Mouse (Mus musculus): ENCODE results near the gene Aasdh. TPM values are rescaled to one million over a fixed set of nuclear protein-coding genes. Genes with fewer than 3 reads are reported as not detected.

Aasdh gene
- polyA plus RNA-seq, 2 experiments from 2014 or later = 9.3 to 16.3 TPM

DNA sequence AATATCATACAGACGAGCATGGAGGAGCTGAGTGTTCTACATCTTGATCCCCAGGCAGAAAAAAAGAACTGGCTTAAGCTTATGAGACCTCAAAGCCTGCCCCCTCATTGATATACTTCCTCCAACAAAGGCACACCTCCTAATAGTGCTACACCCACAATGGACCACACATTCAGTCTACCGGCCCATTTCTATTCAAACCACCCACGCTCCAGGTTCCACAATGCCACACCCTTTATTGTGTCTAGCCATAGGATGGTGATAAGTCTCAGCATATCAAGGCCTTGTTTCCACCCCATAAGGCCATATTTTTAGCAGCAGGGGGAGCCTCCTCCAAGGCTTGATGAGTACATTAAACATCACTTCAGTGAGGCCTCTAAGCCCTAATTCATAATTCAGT lies 5.5 kb upstream of the Aasdh start:
- ATAC-seq = no peak

DNA sequence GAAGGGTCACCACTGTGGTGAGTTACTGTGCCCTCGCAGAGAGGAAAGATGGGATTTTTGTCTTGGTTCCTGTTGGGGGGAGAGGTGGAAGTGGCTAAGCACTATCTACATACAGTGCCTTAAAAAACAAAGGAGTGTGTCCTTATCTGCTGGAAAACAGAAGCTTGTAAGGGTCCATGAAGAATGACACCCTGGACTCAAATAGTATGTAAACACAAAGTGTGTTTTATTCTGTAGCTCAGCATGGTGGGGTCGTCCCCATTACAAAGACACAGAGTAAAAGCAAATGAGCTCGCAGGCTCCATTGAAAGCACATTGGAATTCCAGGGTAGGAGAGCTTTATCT lies 813 bp upstream of the Aasdh start:
- ATAC-seq = no peak

GRCm38 (mm10) chr5:76904713-76905404 lies 455 bp downstream of the Aasdh start:
- peak; percentile 29 for ATAC-seq

DNA sequence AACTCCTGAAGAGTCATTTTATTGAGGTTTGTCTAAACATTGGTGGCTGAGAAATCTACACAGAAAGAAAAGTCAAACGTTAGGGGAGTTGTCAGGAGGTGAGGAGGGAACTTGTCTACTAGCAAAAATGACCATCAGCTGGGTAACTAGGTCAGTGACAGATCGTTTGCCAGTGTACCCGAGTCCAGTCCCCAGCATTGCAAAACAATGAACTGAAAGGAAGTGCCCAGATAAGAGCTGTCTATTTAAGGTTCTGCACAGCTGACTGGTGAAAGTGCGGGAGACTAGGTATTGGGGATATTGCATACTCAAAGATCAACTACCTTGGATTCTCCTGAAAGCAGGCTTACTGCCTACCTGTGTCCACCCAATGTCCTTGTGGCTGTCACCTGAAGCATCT lies 3.2 kb downstream of the Aasdh start:
- ATAC-seq = no peak

DNA sequence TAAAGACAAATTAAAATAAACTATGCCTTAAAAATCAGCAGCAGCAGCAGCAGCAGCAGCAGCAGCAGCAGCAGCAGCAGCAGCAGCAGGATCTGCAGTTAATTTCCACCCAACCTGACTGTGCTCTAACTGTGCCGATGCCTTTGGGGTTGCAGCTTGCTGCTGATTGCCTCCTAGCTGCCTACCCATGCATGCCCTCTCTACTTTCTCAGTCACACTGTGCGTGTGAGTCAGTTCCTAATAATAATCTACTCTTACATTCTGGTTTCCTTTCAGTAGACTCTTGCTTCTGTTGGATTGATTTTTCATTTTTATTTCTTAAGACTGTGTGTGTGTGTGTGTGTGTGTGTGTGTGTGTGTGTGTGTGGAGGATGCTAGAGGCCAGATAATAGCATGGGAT lies 12.2 kb downstream of the Aasdh start:
- no peak for ATAC-seq

GRCm38 (mm10) chr5:76892608-76893007 lies 12.7 kb downstream of the Aasdh start:
- no peak for ATAC-seq

- no peak for ATAC-seq
Measured at GRCm38 (mm10) chr5:76887011-76887410, 18.3 kb downstream of the Aasdh start.

DNA sequence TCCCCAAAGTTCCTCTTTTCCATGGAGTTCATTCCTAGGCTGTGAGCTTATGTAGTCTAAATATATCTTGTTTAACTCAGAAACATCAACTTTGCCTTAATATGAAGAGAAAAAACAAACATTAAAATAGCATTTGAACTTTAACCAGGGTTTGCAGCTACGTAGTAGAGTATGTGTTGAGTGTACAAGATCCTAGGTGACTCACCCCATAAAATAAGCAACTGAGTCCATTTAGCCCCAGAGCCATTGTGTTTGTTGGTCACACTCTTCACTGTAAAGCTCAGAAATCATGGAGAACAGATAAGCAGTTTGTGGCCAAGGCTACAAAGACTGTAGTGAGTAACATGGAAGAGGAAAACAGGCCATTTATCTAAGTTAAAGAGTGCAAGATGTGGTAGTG lies 21.2 kb downstream of the Aasdh start:
- no peak for ATAC-seq

DNA sequence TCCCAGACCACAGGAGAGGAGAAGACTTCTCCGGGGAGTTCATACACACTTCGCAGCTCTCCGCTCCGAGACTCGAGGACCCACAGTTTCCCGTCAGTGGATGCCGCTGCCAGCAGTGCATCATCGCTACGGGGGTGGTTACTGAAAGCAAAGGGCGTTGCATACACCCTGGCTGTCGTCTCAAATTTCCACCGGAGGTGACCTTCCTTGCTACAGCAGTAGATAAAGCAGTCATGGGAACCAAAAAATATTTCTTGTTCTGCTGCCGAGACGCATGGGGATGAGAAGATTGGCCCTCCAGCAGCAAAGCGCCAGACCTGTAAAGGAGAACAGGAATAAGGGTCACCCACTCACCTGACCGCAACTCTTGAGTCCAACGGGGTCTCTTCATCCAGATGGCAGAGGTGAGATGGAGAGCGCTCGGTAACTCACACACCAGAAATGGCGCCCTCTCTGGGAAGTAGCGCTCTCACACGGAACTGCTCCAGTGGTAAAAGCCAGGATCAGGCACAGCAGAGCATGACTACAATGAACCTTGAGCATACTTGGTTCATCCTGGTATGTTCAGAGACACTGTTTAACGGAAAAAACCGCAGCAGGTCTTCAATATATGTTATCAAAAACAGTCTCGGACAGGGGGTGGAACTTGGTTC lies 29.1 kb downstream of the Aasdh start:
- no peak for ATAC-seq

- no peak for ATAC-seq
Measured at GRCm38 (mm10) chr5:76869553-76869952, 35.8 kb downstream of the Aasdh start.

DNA sequence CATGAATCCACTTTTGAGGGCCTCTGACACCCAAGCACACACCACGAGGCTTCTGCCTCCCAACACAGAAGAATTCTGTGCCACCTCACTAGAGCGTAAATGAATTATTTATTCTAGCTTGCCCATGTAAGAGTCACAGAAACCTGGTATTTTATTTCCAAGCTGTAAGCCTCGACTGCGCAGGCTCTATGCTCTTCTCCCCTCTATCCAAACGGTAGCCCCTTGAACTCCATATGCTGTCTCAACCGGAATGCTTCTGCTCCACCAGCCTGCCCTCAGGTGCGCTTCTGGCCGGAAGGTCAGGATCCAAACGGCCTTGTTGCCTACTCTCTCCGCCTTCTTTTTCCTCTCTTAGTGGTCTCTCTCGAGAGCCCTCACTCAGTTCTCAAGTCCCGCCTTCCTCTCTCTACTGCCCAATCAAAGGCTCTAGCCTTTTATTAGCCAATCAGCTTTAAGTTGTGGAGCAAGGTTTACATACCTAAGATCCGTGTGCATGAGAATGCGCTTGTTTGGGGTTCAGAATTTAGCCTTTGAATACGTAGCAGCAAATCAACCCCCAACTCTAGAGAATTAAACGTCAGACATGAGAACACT lies 36.5 kb downstream of the Aasdh start:
- ATAC-seq = peak; percentile 23

- ATAC-seq = no peak
Measured at GRCm38 (mm10) chr5:76866819-76867218, 38.5 kb downstream of the Aasdh start.

- no peak for ATAC-seq
Measured at GRCm38 (mm10) chr5:76858444-76858843, 46.9 kb downstream of the Aasdh start.

DNA sequence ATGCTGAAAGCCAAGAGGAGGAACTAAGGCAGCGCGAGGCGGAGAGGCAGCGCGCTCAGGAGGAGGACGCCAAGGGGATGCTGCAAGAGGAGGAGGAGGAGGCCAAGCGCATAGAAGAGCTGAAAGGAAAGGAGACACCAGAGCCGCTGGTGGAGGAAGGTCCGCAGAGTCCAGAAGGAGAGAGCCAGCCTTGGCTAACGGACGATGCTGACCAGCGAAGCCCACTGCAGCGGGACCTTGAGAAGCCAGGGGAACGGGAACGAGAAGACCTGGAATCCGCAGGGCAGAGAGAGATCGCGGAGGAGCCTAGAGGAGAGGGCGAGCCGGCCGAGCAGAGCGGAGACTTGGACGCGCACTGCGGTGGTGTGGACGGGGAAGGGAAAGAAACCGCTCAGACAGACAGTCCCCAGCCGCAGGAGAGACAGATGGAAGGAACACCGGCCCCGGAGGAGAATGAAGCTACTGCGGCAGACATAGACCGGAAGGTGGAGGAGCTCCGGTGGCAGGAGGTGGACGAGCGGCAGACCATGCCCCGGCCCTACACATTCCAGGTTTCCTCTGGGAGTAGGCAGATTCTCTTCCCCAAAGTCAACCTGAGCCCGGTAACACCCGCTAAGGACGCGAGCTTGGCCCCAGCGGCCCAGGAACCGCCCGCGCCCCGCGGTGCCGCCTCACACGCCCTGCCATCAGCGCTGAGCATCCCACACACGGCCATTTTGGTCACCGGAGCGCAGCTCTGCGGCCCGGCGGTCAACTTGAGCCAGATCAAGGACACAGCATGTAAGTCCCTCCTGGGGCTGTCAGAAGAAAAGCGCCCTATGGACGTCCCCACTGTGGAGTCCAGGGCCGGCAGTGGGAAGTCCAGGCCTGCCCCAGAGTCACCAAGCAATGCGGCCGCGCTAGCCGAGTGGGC lies 48.0 kb downstream of the Aasdh start:
- no peak for ATAC-seq

DNA sequence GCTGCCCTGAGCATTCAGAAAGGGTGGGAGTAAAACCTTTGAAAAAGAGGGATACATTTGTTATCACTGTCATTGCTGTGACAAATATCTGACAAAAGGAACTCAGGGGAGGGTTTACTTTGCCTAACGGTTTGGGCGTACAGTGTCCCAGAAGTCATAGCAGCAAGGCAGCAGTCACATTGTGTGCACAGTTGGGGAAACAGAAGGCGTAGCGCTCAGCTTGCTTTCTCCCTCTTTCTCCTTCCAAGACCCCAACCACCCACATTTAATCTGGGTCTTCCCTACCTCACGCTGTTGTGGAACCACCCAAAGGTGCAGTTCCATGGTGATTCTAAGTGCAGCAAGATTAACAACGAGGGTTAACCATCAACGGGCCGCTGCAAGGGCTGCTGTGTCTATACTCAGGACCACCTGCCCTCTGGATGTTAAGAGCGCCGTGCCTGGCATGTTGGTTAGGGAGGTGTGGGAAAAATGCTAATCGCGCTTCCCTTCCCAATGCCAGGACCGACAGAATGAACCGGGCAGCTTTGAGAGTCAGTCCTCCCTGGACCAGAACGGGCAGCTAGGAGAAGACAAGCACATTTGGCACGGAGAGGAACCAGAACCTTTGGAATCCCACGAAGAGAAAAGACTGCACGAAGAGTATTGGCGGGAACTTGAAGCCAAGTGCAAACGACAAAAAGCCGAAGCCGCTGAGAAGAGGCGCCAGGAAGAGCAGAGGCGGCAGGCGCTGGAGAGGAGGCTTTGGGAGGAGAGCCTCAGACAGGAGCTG lies 49.3 kb downstream of the Aasdh start:
- no peak for ATAC-seq

- ATAC-seq = peak; percentile 71
Measured at GRCm38 (mm10) chr5:76853549-76853948, 51.8 kb downstream of the Aasdh start.

DNA sequence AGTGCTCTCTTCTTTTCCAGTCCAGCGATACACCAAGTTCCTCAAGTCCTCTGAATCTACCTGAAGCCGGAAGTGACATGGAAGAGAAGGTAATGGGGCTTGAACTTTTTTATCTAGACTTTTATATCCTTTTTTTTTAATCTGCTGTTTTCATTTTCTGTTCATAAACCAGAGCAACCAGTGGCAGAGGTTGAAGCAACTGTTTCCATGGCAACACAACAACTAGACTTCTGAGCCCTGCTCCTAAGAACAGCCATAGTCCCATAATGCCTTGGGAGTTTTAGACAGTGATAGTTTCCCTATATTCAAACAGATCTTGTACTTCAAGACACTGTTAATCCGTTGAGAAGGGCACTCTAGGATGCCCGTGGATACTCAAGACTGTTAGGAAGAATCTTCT lies 54.0 kb downstream of the Aasdh start:
- peak; percentile 28 for ATAC-seq

DNA sequence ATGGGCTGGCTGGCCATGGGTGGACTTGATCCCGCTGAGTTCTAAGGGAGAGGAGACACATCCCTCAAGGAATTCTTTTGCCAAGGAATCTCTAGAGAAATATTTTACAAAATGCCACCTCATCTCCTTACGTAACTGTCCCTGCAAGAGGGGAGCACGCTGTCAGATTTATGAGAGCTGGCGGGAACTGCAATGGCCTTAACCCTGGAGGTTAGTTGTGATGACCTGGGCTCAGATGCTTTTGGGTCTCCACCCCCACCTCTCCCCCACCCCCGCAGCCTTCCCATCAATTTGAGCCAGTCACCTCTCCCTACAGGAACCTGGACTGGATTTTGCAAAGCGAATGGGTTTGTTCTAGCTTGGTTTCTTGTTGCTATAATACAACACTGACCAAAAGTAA lies 58.2 kb downstream of the Aasdh start:
- ATAC-seq = no peak

DNA sequence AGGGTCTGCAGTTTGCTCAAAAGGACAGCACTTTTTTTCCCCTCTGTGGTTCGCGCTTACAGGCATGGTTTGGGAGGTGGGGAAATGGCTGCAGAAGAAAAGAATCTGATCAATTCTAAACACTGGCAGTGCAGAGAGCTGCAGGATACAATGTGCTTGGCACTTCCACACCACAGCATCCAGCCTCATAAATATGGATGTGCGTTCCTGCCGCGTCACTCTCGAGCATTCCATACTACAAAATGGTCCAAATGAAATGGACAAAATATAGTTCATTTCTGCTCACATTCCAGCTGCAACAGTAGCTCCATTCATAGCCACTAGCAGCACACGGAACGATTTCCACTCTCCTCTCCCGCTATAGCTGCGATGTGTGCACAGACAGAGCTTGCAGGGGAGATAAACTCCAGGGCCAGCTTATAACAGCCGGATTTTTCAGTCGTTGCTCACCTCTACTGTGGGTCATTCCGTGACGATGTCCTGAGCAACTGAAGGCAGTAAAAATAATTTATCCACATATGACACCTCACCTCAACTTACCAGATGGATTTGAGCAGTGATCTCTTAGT lies 60.6 kb downstream of the Aasdh start:
- ATAC-seq = no peak

- ATAC-seq = no peak
Measured at GRCm38 (mm10) chr5:76843851-76844419, 61.4 kb downstream of the Aasdh start.

DNA sequence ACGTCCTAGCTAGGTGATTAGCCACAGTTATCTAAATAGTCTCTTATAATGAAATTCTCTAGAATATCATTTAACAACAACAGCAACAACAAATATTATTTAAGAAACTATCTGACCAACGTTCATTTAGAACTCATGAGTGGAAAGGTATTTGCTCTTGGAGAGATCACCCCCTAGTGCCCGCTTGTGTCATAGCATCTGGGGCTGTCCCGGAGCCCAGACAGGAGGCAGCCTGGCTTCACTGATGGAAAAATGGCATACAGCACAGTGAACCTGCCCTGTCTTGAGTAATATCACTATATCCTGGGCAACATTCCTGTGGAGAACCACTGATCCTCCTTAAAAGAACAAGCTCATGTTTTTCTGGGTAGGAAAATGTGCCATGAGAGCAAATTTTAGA lies 61.9 kb downstream of the Aasdh start:
- ATAC-seq = peak; percentile 81

DNA sequence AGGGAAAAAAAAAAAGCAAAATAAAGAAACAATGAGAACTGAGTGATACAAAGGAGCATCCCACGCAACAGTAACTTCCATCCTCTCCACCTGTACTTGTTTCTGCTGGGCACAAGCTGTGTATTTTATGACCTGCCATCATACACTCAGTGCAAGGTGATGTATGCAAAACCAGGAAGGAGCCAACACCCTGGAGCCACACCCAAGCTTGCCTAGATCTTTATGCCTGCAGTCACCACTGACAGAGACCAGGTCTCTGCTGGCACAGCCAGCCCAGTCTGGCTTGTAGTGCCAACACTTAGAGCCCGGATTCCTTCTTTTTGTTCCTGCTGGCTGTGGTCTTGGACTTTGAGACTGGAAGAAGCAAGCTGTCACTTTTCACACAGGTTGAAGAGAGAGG lies 63.5 kb downstream of the Aasdh start:
- ATAC-seq = no peak
